Comparison of ENCODE assay signal across 9 mouse cellular contexts in the genomic region with DNA sequence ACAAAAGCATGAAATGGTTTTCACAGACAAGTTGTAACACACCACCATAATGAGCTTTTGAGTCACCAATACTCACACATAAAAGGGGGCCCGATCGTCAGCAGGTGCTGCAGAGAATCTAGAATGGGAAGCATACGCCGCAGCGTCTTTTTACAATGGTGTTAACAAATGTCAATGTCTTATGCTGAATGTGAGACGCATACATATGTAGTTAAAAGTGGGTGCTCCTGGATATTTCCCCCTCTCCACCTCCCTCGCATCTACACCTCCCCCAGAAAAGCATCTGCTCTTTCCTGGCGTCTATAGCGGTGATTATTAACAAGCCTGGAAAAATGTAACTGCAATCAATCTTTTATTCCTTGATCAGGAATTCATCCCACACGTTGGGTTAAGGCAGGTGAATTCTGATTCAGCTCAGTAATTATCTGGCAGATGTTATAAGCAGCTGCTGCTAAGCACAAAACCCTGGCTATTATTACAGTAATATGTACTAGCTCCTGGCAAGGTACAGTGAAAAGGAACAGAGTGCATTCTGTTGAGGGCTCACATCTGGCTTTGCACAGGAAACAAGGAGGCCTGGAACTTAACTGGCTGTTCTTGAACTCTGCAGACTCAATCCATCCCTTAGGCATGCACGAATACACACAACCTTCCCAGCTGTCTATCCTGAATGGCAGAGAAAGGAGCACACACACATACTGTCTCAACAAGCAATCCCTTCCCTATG.
A peak's percentile ranks its signal among the peaks of the same experiment; 100 is the strongest.
DNase-seq lines count a peak whose midpoint lies in the region; ATAC-seq and TF ChIP-seq lines count a peak whose summit lies in the region.
"Had no signal": no experiment of that assay in that cellular context is flagged by ENCODE, and none has a peak within 500 bp of the region (broad histone marks: within the 10 kb centered on the region; RNA-seq: fewer than 3 reads in every experiment).

No protein-coding gene starts in this region.

- H3K4me3 ChIP-seq in stomach, embryonic 14.5 days (ENCODE audit: low read depth, low read length) = no peak overlapping the region
- H3K4me3 ChIP-seq in stomach, postnatal 0 days (ENCODE audit: low read depth, low read length) = no peak overlapping the region
- no peak overlapping the region for H3K4me3 ChIP-seq in hindbrain, embryonic 16.5 days (ENCODE audit: low read length)
- no peak overlapping the region for H3K4me3 ChIP-seq in limb, embryonic 12.5 days (replicated peaks)
- H3K4me3 ChIP-seq in lung, postnatal 0 days (ENCODE audit: low read depth, low read length) = no peak overlapping the region

- WGBS in stomach, embryonic 14.5 days = 50% methylated on average over 11 of the region's 11 CpGs
- 48% methylated on average over 11 of the region's 11 CpGs for WGBS in stomach, postnatal 0 days
- WGBS in hindbrain, embryonic 16.5 days = 46% methylated on average over 11 of the region's 11 CpGs
- 50% methylated on average over 11 of the region's 11 CpGs for WGBS in limb, embryonic 12.5 days
- WGBS in lung, postnatal 0 days = 86% methylated on average over 11 of the region's 11 CpGs

- no peaks in the 10 kb centered on the region for H3K36me3 ChIP-seq in stomach, embryonic 14.5 days (ENCODE audit: control insufficient read depth, insufficient read depth, low read length)
- H3K36me3 ChIP-seq in stomach, postnatal 0 days (ENCODE audit: control insufficient read depth, insufficient read depth, low read length) = no peaks in the 10 kb centered on the region; the same call in 1 of the 2 replicates
- no peaks in the 10 kb centered on the region for H3K36me3 ChIP-seq in hindbrain, embryonic 16.5 days (ENCODE audit: control insufficient read depth, insufficient read depth, low read length)
- peaks cover 33% of the 10 kb centered on the region; the same call in 1 of the 2 replicates for H3K36me3 ChIP-seq in limb, embryonic 12.5 days
- H3K36me3 ChIP-seq in lung, postnatal 0 days (ENCODE audit: insufficient read depth, low read length) = no peaks in the 10 kb centered on the region

- H3K9ac ChIP-seq in stomach, embryonic 14.5 days (replicated peaks; ENCODE audit: low read depth, low read length) = no peak overlapping the region
- no peak overlapping the region for H3K9ac ChIP-seq in stomach, postnatal 0 days (ENCODE audit: low read length)
- H3K9ac ChIP-seq in hindbrain, embryonic 16.5 days (ENCODE audit: low read depth, low read length) = no peak overlapping the region
- no peak overlapping the region for H3K9ac ChIP-seq in limb, embryonic 12.5 days (replicated peaks)
- H3K9ac ChIP-seq in lung, postnatal 0 days (replicated peaks; ENCODE audit: low read depth) = no peak overlapping the region
- H3K9ac ChIP-seq: lung, embryonic 14.5 days had no signal

- TF ChIP-seq CTCF in stomach, postnatal 0 days (IDR thresholded peaks at IDR 0.05; ENCODE audit: low read depth) = no peak
- no peak for TF ChIP-seq CTCF in lung, postnatal 0 days (IDR thresholded peaks at IDR 0.05)

- peaks cover 9% of the 10 kb centered on the region for H3K4me1 ChIP-seq in stomach, embryonic 14.5 days (ENCODE audit: control insufficient read depth, insufficient read depth, low read length)
- no peaks in the 10 kb centered on the region for H3K4me1 ChIP-seq in stomach, postnatal 0 days (replicated peaks; ENCODE audit: control insufficient read depth, insufficient read depth)
- peaks cover 12% of the 10 kb centered on the region; the same call in 1 of the 2 replicates for H3K4me1 ChIP-seq in hindbrain, embryonic 16.5 days (ENCODE audit: control insufficient read depth, insufficient read depth, low read depth, low read length)
- peaks cover 17% of the 10 kb centered on the region for H3K4me1 ChIP-seq in limb, embryonic 12.5 days (replicated peaks)
- no peaks in the 10 kb centered on the region for H3K4me1 ChIP-seq in lung, postnatal 0 days (ENCODE audit: insufficient read depth, low read depth, low read length)

- peak; percentile 86; the same call in 1 of the 2 replicates for ATAC-seq in stomach, embryonic 14.5 days (ENCODE audit: insufficient number of reproducible peaks, insufficient read depth, low FRiP score, low read depth)
- no peak for ATAC-seq in stomach, postnatal 0 days (ENCODE audit: low FRiP score, low TSS enrichment)
- peak; percentile 80 for ATAC-seq in hindbrain, embryonic 16.5 days
- ATAC-seq in limb, embryonic 12.5 days (ENCODE audit: insufficient number of reproducible peaks, insufficient read depth, low FRiP score, low TSS enrichment, low read depth) = peak; percentile 82
- no peak for ATAC-seq in lung, postnatal 0 days

- no peaks in the 10 kb centered on the region for H3K27me3 ChIP-seq in stomach, embryonic 14.5 days (ENCODE audit: control insufficient read depth, insufficient read depth, low read length)
- H3K27me3 ChIP-seq in stomach, postnatal 0 days (ENCODE audit: control insufficient read depth, insufficient read depth, low read length) = no peaks in the 10 kb centered on the region
- H3K27me3 ChIP-seq in hindbrain, embryonic 16.5 days (replicated peaks; ENCODE audit: control insufficient read depth, insufficient read depth, low read length) = no peaks in the 10 kb centered on the region
- no peaks in the 10 kb centered on the region for H3K27me3 ChIP-seq in limb, embryonic 12.5 days
- H3K27me3 ChIP-seq in lung, postnatal 0 days (replicated peaks; ENCODE audit: insufficient read depth, low read length) = no peaks in the 10 kb centered on the region

- DNase-seq in stomach, postnatal 0 days (ENCODE audit: low spot score) = no peak
- peak; percentile 69 for DNase-seq in telencephalon, adult 2 months (ENCODE audit: low read depth, low spot score)
- DNase-seq in lung, postnatal 0 days (ENCODE audit: low spot score) = no peak
- DNase-seq in cerebellum, adult 11-12 months = no peak
- no peak for DNase-seq in T-cell, adult 2 months (ENCODE audit: low spot score)
- DNase-seq: lung, embryonic 14.5 days had no signal

- H3K9me3 ChIP-seq in stomach, embryonic 14.5 days (ENCODE audit: control insufficient read depth, low read depth, low read length) = no peaks in the 10 kb centered on the region
- H3K9me3 ChIP-seq in stomach, postnatal 0 days (ENCODE audit: control insufficient read depth, low read length) = no peaks in the 10 kb centered on the region
- H3K9me3 ChIP-seq in hindbrain, embryonic 16.5 days (ENCODE audit: control insufficient read depth, low read length) = no peaks in the 10 kb centered on the region
- no peaks in the 10 kb centered on the region for H3K9me3 ChIP-seq in limb, embryonic 12.5 days
- H3K9me3 ChIP-seq in lung, postnatal 0 days (ENCODE audit: low read length) = no peaks in the 10 kb centered on the region

- no peak for TF ChIP-seq EP300 in stomach, postnatal 0 days (optimal IDR thresholded peaks at IDR 0.05)
- no peak for TF ChIP-seq EP300 in lung, postnatal 0 days (IDR thresholded peaks at IDR 0.05)

- peak overlapping the region; percentile 18; the same call in 1 of the 2 replicates for H3K27ac ChIP-seq in stomach, embryonic 14.5 days (ENCODE audit: low read length)
- no peak overlapping the region for H3K27ac ChIP-seq in stomach, postnatal 0 days (replicated peaks)
- H3K27ac ChIP-seq in hindbrain, embryonic 16.5 days (ENCODE audit: low read depth, low read length) = 0 out of 2 replicates have a peak overlapping the region, but pooled peaks have one; percentile 23
- H3K27ac ChIP-seq in limb, embryonic 12.5 days = peak overlapping the region; percentile 54; the same call in 1 of the 2 replicates
- no peak overlapping the region for H3K27ac ChIP-seq in lung, postnatal 0 days (ENCODE audit: low read length)

- no peak overlapping the region for H3K4me2 ChIP-seq in stomach, embryonic 14.5 days (replicated peaks; ENCODE audit: low read depth, low read length)
- H3K4me2 ChIP-seq in stomach, postnatal 0 days (replicated peaks; ENCODE audit: low read depth) = no peak overlapping the region
- no peak overlapping the region for H3K4me2 ChIP-seq in hindbrain, embryonic 16.5 days (ENCODE audit: low read length)
- H3K4me2 ChIP-seq in limb, embryonic 12.5 days = no peak overlapping the region
- no peak overlapping the region for H3K4me2 ChIP-seq in lung, postnatal 0 days (replicated peaks; ENCODE audit: low read depth, low read length)
- H3K4me2 ChIP-seq: lung, embryonic 14.5 days had no signal

Comparison
In these comparisons a context has a peak if more than half of its experiments do, and no peak if none do; other contexts are left out.
1. ATAC-seq: peak in stomach, embryonic 14.5 days (single experiment), hindbrain, embryonic 16.5 days (single experiment) and limb, embryonic 12.5 days (single experiment); none in stomach, postnatal 0 days (single experiment) and lung, postnatal 0 days (single experiment).
2. H3K27ac ChIP-seq: peak in stomach, embryonic 14.5 days (single experiment), hindbrain, embryonic 16.5 days (single experiment) and limb, embryonic 12.5 days (single experiment); none in stomach, postnatal 0 days (single experiment) and lung, postnatal 0 days (single experiment).